Mouse (Mus musculus) thymus, postnatal 10 days (tissue): ENCODE measurements around the gene Folr2.
A peak's percentile ranks its signal among the peaks of the same experiment; 100 is the strongest.

Experiments
- DNase-seq, 2 experiments: peaks; one replicate each; pipeline ENCODE4 v3.0.0; 2021; ENCODE audit warnings: low spot score in 2 of 2

Gene Folr2

DNA sequence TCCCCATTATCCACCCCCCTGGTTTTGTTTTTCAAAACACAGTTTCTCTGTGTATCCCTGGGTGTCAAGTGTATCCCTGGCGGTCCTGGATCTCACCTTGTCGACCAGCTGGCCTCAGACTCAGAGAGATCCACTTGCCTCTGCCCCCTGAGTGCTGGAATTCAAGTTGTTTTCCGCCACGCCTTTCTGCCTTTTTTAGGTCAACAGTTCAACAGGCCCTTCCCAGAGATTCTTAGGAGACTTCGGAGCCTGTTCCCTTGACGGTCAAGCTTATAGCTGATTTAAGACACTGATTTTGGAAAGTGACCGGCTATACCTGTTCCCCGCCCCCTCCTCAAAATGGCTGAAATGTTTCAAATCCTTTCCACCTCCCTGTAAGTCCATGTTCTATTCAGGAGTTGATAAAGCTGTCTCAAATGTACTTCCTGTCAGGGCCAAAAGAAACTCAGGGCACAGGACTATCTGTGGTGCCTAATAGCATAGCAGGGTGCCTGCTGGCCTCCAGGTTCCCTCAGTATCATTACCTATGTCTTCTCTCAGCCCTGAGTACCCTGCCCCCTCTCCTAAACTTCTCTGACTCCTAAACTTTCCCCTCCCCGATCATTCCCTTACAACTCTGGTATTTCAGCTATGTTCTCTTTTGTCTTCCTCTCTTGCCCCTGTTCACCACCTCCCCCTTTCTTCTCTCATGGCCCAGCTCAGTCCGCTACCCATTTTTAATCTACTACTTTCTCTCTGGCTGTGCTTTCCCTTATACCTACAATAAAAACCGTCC is 9.7 kb upstream of the Folr2 start:
- DNase-seq: no peak

DNA sequence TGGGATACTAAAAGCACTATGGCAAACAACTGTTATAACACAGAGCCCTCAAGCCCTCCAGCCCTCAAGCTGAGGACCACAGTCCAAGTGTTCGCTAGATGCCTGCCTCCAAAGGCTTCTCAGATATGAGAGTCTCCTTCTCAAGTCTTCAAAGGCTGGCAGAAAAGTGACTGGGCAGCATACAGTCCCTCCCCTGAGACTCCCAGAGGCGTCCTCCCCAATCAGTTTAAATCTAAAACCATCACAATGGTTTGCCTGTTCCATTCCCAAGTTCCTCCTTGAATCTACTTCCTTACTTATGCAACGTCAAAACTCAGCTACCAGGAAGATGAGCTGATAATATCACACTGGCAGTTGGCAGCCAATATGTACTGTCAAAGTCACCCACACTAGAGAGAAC is 6.4 kb upstream of the Folr2 start, which contains the start of gene Anapc15:
Gene Anapc15 (plus strand): TSS at position 301 of the 400 bp plus-strand sequence.
- no peak for DNase-seq

DNA sequence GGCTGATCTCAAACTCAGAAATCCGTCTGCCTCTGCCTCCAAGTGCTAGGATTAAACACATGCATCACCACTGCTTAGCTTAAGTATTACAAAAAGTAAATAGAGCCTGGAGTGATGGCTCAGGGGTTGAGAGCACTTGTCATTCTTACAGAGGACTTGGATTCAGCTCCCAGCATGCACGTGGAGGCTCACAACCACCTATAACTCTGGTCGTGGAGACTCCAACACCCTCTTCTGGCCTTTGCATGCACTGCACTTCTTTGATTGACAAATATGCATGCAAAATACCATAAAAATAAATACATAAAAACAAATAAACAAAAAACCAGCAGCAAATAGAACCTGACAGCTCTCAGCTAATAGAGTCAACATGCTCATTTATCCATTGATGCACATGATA is 5.3 kb upstream of the Folr2 start:
- no peak for DNase-seq

DNA sequence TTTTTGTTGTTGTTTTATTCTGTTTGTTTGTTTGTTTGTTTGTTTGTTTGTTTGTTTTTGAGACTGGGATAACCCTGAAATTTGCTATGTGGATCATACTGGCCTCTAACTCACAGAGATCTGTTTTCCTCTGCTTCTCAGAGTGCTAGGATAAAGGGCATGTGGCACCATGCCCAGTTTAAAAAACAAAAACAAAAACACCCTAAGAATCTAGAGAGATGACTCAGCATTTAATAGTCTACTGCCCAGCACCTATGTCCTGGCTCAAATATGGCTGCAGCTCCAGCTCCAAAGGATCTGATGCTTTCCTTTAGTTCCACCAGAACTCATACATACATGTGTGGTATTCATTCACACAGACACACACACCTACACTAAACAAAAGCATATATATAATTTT is 4.0 kb upstream of the Folr2 start:
- no peak for DNase-seq

DNA sequence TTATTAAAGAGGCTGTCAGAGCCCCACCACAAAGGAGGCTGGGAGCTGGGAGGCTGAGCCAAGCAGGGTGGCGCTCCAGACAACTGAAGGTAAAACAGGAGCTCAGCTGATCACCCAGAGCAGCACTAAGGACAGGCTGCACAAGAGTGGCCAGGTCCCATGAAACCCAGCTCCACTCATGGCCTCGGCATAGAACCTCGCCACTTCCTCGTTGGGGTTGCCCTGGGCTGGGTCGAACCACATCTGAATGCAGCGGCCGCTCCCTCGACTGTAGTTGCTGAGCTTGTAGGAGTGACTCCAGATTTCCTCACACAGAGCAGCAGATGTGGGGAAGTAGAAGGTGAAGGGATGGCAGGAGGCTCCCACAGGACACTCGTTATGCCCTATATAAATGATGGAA is 1.4 kb upstream of the Folr2 start:
- DNase-seq: no peak

DNA sequence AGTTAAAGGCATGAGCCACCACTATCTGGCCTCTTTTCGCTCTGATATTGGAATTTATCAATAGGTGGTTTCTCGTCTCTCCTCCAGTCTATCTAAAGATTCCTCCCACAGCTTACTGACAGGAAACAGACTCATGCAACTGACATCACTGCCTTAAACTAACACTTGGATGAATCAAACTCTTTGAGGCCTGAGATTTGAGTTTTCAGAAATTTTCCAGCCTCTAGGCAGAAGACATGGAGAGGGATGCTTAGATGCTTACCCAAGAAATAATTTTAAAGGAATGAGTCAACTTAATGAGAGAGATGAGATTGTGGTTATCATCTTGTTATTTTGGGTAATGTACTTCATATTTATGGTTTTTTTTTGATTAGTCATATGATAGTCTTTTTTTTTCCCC is 3.2 kb downstream of the Folr2 start:
- DNase-seq: no peak

DNA sequence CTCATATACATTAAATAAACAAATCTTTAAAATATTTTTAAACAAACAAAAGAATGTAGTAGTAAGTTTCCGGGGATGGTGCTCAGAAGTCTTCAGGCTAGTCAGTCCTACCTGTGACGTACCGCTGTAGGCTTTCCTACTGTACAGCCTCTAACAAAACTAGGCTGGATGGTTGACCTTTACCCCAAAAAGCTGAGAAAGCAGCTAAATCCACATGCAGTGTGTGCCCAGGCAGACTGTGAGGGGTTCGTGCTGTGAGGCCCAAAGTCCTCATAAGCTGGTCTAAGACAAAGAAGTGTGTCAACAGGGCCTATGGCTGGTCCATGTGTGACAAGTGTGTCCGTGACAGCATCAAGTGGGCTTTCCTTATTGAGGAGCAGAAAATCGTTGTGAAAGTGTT is 4.1 kb downstream of the Folr2 start:
- no peak for DNase-seq

DNA sequence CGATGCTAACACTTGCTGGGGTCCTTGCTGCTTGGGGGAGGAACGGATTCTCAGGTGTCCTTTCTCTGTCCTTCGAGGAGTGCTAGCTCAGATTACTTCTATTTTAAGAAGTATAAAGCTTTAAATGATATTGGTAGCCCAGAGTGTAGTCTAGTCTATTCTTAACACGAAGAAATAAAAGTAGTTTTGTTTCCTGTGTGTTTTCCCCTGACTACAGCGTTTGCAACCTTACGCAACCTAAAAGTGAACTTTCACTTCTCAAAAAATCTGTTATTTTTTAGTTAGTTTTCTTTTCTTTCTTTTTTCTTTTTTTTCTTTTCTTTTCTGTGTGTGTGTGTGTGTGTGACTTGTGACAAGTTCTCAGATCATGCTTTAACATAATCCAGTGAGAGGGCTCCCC is 5.3 kb downstream of the Folr2 start:
- no peak for DNase-seq

DNA sequence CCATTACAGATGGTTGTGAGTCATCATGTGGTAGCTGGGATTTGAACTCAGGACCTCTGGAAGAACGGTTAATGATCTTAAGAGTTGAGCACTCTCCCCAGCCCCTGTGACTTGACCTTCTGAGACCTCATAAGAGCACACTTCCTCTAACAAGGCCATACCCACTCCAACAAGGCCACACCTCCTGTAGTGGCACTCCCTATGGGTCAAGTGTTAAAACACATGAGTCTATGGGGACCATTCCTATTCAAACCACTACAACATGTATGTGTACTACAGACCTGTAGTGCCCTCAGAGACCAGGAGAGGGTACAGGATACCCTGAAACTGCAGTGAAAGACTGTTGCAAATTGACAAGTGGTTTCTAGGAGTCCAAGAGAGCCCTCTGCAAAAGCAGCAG is 9.1 kb downstream of the Folr2 start:
- no peak for DNase-seq

DNA sequence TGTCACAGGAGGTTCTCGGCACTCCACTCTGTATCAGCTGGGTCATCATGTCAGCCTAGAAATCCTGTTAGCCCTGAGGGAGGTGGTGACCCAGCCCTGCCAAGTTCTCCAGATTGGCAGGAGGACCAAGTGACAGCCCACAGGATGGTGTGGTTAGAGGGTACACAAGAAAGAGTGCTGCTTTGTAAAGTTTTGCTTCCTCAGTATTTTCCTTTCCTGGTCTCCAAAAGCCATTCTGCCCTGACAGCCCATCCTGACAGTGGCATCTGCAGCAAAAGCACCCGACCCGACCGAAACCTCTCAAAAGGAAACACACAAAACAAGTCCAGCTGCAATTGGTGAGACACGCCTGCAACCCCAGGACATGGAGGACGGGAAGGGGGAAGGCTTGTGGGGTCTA is 12.8 kb downstream of the Folr2 start:
- DNase-seq: no peak

DNA sequence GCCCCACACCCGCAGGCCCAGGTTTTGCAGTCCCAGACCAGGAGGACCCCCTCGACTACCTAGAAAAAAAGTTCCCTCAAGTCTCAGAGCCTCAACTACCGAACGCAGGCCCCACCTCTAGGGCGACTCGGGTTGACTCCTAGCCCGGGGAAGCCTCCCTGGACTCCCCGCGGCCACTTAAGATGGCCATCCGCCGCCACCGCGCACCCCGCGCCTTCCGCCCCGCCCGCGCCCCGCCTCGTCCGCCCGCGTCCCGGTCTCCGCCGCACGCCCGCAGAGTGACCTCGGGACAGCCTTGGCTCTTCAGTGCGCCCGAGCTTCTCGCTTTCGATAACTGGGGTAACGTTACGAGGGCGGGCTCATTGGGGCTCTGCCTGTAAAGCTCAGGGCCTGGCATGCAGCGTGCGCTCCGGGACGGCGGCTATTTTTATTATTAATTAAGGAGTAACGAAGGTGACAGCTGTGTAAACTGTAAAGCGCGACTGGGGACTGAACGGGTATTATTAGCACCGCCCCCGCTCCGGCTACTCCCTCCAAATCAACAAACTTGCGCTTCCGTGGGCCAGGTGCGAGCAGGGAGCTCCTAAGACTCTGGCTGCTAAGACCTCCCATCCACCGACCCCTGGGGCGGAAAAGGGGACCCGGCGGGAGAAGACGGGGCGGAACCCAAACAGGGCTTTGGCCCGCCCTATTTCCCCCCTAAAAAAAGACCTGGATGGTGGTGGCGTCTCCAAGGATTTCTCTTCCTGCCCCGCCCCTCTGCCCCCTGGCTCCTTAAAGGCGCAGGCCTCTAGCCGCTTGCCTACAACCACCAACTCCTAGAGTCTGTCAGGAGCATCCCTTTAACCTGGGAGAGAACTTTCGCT is 19.2 kb downstream of the Folr2 start, which contains the start of gene Inppl1:
Gene Inppl1 (minus strand): TSS at position 624 of the 866 bp plus-strand sequence.
- DNase-seq: peak in 1 of 2 experiments; percentile 15

DNA sequence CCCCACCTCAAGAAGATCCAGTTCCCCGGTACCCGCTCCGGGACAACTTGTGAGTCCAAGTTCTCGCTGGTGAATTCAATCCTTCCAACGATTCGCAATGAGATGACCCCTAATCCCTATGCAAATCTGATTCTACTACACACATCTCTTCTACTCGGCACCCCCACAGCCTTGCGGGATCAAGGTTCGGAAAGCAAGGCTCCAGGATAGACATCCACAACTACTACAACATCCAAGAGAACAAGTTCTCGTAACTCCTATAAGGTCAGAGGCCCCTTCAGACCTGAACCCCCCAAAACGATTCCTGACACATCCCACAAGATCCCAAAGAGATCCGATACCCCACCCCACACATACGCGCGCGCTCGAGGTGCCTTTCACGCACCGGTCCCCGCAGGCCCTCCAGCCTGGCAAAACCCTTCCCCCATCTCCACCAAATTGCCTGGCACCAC is 19.8 kb downstream of the Folr2 start:
- DNase-seq: no peak

DNA sequence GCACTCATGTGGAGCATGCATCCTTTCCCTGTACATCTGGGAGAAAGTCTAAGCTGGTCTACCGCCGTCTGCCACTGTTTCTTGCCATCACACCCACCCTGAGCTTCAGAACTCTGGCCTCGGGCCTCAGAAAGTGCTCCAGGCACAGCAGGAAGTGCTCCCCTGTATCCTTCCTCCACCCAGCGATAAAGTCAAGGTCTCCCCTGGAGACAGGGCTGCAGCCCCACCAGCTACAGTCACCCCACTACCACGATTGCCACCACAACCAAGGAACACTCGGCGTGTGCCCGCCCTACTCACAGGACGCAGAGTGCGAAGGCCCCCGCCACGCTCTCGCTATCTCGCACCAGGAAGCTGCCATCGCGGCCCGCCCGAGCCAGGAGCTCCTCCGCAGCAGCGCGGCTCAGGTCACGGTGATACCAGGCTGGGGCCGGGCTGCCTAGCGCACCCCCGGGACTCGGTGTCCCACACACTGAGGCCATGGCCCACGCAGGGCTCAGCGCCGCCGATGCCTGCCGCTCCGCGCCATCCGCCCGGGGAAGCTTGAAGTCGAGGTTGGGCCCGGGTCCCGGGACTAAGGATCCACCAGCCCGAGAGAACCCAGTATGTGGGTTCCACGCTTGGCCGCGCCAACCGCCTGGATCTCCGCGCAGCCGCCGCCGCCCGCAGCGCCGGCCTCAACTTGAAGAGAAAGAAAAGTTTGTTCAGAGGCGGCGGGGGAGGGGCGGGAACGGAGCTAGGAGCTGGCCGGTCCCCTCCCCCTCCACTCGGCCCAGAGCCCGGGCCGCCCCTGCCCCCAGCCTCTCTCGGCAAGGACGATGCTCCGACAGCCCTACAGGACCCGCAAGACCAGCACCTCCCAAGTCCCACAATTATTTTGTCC is 20.5 kb downstream of the Folr2 start:
- DNase-seq: peak; percentile 35 to 59

DNA sequence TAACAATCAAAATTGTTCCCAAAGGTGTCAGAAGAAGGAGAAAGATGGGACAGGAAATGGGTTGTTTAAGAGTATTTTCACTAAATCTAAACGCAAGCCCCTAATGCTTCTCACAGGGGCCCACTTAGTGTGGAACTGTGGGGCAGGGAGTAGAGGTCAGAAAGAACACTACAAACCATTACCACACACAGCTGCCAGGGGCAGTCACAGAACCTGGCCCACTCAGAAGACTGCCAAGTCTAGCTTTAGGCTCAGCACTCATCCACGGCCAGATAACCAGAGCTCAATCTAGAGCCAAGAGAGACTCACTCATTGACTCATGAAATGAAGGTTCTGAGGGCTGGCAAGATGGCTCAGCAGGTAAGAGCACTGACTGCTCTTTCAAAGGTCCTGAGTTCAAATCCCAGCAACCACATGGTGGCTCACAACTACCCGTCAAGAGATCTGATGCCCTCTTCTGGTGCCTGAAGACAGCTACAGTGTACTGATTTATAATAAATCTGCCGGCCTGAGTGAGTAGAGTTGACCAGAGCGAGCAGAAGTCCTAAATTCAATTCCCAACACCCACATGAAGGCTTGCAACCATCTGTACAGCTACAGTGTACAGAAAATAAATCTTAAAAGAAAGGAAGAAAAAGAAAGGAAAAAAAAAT is 21.4 kb downstream of the Folr2 start:
- no peak for DNase-seq

DNA sequence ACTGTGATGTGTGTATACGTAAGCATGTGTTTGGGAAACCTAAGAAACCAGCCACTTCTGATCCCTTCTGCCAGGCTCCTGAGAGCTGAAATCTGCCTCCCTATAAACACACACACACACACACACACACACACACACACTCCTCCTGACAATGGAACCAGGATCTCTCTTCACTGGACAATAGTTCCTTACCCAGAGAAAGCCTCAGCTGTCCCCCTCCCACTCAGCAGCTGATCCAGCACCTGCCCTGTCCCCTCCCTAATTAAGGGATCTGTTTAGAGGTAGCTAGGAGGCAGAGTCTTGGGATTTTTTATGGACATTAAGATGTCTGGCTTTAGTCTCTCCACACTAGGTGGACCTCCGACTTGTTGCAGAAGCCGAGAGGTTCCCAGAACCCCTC is 22.1 kb downstream of the Folr2 start:
- DNase-seq: no peak

DNA sequence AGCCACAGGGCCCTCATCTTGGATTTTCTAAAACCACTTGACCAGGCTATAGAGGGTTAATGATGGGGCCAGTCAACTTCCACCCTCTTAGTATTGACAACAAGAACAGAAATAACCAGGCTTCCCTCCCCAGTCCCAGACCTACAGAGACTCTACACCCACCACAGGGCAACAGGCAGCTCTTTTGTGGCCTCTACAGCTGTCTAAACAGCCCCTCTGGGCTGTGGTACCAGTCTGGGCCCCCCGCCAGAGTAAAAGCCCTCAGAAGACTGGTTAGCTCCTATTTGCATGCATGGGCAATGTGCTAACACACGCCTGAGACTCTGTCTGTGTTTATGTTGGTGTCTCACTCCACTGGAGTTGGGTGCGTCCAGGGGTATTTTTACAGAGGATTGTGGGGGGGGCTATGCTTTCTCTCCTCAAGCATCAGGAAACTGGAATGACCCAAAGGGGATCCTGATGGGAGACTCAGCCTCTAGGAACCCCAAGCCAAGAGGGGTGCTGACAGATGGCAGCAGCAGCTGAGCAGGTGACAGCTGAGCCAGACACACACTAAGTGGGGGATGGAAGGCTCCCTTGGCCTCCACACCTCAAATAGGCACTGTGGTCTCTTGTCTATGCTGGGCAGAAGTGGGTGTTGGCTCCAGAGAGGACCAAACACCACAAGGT is 22.9 kb downstream of the Folr2 start:
- no peak for DNase-seq

DNA sequence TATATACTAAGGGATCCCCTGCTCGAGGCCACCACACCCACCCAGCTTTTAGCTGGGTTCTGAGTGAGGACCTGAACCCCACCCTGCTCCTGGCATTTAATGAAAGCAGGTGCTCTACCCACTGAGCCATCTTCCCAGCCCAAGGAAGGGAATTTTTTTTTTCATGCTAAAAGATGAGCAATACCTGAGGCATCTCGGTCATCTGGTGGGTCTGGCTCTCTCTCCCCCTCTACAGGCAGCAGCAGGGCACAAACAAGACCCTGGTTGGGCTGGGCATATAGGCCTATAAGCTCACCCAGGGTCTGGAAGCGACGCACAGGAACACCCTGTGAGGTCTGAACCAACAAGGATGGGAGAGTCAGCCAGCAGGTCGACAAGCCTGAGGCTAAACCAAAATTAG is 23.6 kb downstream of the Folr2 start:
- no peak for DNase-seq

DNA sequence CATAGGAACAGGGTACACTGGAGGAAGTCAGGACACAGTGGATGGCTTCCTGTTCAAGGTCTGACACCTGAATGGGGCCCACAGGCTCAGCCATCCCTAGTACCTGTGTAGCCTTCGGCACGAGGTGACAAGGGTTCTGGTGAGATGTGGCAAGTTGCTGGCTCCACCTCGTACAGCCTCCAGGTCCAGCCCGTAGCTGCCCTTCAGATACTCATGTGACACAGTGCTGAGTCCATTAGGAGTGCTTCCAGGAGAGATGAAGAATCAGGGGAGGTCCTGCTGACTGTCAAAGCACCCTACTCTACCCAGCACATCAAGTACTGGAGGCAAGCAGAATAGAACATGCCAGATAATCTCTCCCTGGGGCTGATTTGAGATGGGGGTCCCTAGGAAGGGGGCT is 24.6 kb downstream of the Folr2 start:
- no peak for DNase-seq

DNA sequence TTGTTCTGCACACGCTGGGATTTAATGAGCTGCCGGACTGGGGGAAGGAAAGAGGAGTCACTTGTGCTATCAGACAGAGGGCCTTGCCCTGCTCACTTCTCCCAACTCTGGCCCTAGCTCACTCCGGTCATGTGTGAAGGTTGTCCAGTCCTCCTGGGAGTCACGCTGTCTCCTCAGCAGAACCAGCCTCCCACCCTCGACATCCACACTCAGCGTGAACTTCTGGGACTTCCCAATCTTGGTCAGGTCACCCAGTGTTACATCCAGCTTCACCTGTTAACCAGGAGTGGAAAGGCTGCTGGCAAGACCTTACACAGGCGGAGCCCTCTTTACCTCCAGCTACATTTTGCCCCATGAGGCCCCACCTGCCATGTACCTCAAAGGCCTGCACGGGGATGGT is 25.6 kb downstream of the Folr2 start:
- DNase-seq: no peak

DNA sequence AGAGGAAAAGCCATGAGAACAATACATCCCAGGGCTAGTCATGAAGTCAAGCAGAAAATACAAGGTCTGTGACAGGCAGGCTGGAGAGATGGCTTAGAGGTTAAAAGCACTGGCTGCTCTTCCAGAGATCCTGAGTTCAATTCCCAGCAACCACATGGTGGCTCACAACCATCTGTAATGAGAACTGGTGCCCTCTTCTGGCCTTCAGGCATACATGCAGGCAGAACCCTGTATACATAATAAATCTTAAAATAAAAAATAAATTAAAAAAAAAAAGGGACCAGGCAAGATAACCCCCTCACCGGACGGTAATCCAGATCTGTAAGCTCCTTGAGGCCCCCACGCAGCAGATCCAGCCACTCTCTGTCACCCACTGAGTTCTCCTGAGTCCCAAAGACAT is 26.6 kb downstream of the Folr2 start:
- no peak for DNase-seq
